Mouse (Mus musculus) thymus, adult 2 months (tissue): ENCODE measurements around the gene Gm3127.
"Not testable (repeated sequence)": the region's sequence is repeated elsewhere in the genome, so short reads cannot be mapped to it uniquely, and the experiment has no call there.

Experiments
- CTCF ChIP-seq: fragments of 200-500 bp; IDR thresholded peaks from 2 replicates; pipeline ENCODE4 v1.5.1; 2012; ENCODE audit warnings: mild to moderate bottlenecking, control low read depth, low read length, moderate library complexity, borderline replicate concordance; ENCODE audit not compliant: control insufficient read depth, poor library complexity, insufficient read depth; ENCODE audit errors: extremely low read depth
- POLR2A ChIP-seq: fragments of 200-500 bp; IDR thresholded peaks from 2 replicates; pipeline ENCODE4 v1.6.1; 2012; ENCODE audit warnings: mild to moderate bottlenecking, low read length, control low read depth, moderate library complexity; ENCODE audit not compliant: control insufficient read depth, poor library complexity, insufficient read depth; ENCODE audit errors: extremely low read depth

- not testable (repeated sequence) for TF ChIP-seq POLR2A, CTCF
These were observed 17.8 kb downstream of the Gm3127 start, which contains the start of gene Gm2974 for GRCm38 (mm10) chr14:4182491-4183210.
